Mouse (Mus musculus): ENCODE measurements around the gene Utp20. TPM values are rescaled to one million over a fixed set of nuclear protein-coding genes. Genes with fewer than 3 reads are reported as not detected.

Utp20 gene
- polyA plus RNA-seq, 1 experiment from 2014 or later = 9.7 TPM

- Histone ChIP-seq H3K27me3 (replicated peaks) (no peaks in the 10 kb centered on the region), H3K4me2 (no peak overlapping the region), H3K4me3 (no peak overlapping the region), H3K4me1 (no peaks in the 10 kb centered on the region), H3K9me3 (no peaks in the 10 kb centered on the region), H3K36me3 (replicated peaks) (no peaks in the 10 kb centered on the region), H3K27ac (no peak overlapping the region), H3K9ac (no peak overlapping the region)
- WGBS = 66% methylated on average over 10 of the region's 10 CpGs
- no peak for ATAC-seq (replicated peaks)
These were observed 117.7 kb downstream of the Utp20 start for GRCm38 (mm10) chr10:88708671-88709523.

DNA sequence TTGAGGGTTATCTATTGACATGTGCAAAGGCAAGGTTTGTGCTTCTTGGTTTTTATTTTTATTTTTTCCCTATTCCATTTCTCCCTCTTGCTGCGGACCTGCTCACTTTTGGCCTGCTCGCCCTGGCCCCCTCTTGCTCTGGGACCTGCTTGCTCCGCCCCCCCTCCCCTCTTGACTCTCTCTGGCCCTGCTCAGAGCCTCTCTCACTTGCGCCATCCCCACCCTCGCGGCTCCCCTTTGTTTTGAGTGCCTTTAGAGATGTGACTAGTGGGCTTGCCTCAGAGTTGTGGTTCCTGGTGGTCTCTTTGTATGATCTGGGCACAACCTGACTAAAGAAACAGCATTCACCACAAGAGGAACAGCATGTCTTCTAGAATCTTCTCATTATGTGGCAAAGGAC lies 125.7 kb downstream of the Utp20 start:
- no peak overlapping the region for H3K9ac ChIP-seq
- 82% methylated on average over 6 of the region's 6 CpGs for WGBS
- no peaks in the 10 kb centered on the region for H3K4me1 ChIP-seq
- H3K27me3 ChIP-seq (replicated peaks) = no peaks in the 10 kb centered on the region
- H3K27ac ChIP-seq = no peak overlapping the region
- no peak overlapping the region for H3K4me2 ChIP-seq
- H3K9me3 ChIP-seq = no peaks in the 10 kb centered on the region
- no peak overlapping the region for H3K4me3 ChIP-seq
- H3K36me3 ChIP-seq (replicated peaks) = no peaks in the 10 kb centered on the region
- ATAC-seq (replicated peaks) = no peak

Other genes with a start within 250 kb of the Utp20 start
- gene Mybpc1, start 221.7 kb downstream of the Utp20 start, polyA plus RNA-seq (2015; fragmentation: Nextera tagmentation; extraction: Ambion mirVana) = 2.0 and 2.2 TPM in 2 replicates
- gene Spic, start 141.8 kb downstream of the Utp20 start, polyA plus RNA-seq (2015; fragmentation: Nextera tagmentation; extraction: Ambion mirVana) = not detected in 2 replicates
- gene Arl1, start 95.9 kb downstream of the Utp20 start, polyA plus RNA-seq (2015; fragmentation: Nextera tagmentation; extraction: Ambion mirVana) = 147 and 148 TPM in 2 replicates
- gene Slc5a8, start 59.2 kb upstream of the Utp20 start, polyA plus RNA-seq (2015; fragmentation: Nextera tagmentation; extraction: Ambion mirVana) = 0.10 and 0.15 TPM in 2 replicates

Measured in midbrain, embryonic 15.5 days (tissue).